Mouse (Mus musculus): ENCODE results near the gene Rab3il1.

- TF ChIP-seq POLR2A (IDR thresholded peaks at IDR 0.05; ENCODE audit: extremely low read depth, insufficient read depth, low read length) (no peak), CTCF (IDR thresholded peaks at IDR 0.05; ENCODE audit: low read depth, low read length) (peak; percentile 53; the same call in 1 of the 2 replicates)
These were observed 38.1 kb downstream of the Rab3il1 start for GRCm38 (mm10) chr19:10039615-10040014.
